Mouse (Mus musculus): ENCODE results near the gene Ncam1.

GRCm38 (mm10) chr9:49654470-49654869 is 144.3 kb downstream of the Ncam1 start:
- TF ChIP-seq CTCF (IDR thresholded peaks at IDR 0.05; ENCODE audit: extremely low read depth, insufficient read depth, insufficient read length, insufficient replicate concordance) (no peak), POLR2A (IDR thresholded peaks at IDR 0.05; ENCODE audit: low read depth, low read length) (no peak)

Data from spleen, adult 2 months (tissue).